Mouse (Mus musculus) embryo, embryonic 11 days (tissue): ENCODE results near the gene Fras1.

Experiments
- DNase-seq: peaks from one replicate; pipeline ENCODE4 v3.0.0-alpha.2; 2015

Fras1 gene

GRCm38 (mm10) chr5:96405139-96405842, 31.5 kb downstream of the Fras1 start:
- no peak for DNase-seq

GRCm38 (mm10) chr5:96408291-96408690, 34.5 kb downstream of the Fras1 start:
- no peak for DNase-seq

GRCm38 (mm10) chr5:96412754-96413394, 39.1 kb downstream of the Fras1 start:
- no peak for DNase-seq

GRCm38 (mm10) chr5:96417121-96417520, 43.4 kb downstream of the Fras1 start:
- DNase-seq: no peak

GRCm38 (mm10) chr5:96421550-96421949, 47.8 kb downstream of the Fras1 start:
- DNase-seq: no peak

- no peak for DNase-seq
Observed at GRCm38 (mm10) chr5:96422716-96423115, 49.0 kb downstream of the Fras1 start.

GRCm38 (mm10) chr5:96425391-96425790, 51.6 kb downstream of the Fras1 start:
- DNase-seq: no peak

- no peak for DNase-seq
Observed at GRCm38 (mm10) chr5:96429532-96430141, 55.9 kb downstream of the Fras1 start.

GRCm38 (mm10) chr5:96437870-96438269, 64.1 kb downstream of the Fras1 start:
- DNase-seq: no peak

- DNase-seq: no peak
Observed at GRCm38 (mm10) chr5:96439811-96440210, 66.1 kb downstream of the Fras1 start.

- DNase-seq: no peak
Observed at GRCm38 (mm10) chr5:96447460-96447859, 73.7 kb downstream of the Fras1 start.

GRCm38 (mm10) chr5:96452027-96452426, 78.3 kb downstream of the Fras1 start:
- DNase-seq: no peak

GRCm38 (mm10) chr5:96453386-96453785, 79.6 kb downstream of the Fras1 start:
- no peak for DNase-seq

- no peak for DNase-seq
Observed at GRCm38 (mm10) chr5:96454422-96454821, 80.7 kb downstream of the Fras1 start.

GRCm38 (mm10) chr5:96455241-96455640, 81.5 kb downstream of the Fras1 start:
- DNase-seq: no peak

GRCm38 (mm10) chr5:96457436-96457958, 83.7 kb downstream of the Fras1 start:
- DNase-seq: no peak

- DNase-seq: no peak
Observed at GRCm38 (mm10) chr5:96459605-96460004, 85.8 kb downstream of the Fras1 start.

GRCm38 (mm10) chr5:96462197-96462596, 88.4 kb downstream of the Fras1 start:
- DNase-seq: no peak

- DNase-seq: peak; percentile 29
Observed at GRCm38 (mm10) chr5:96466461-96466860, 92.7 kb downstream of the Fras1 start.

- no peak for DNase-seq
Observed at GRCm38 (mm10) chr5:96471995-96472394, 98.2 kb downstream of the Fras1 start.

GRCm38 (mm10) chr5:96475488-96475887, 101.7 kb downstream of the Fras1 start:
- no peak for DNase-seq

- DNase-seq: no peak
Observed at GRCm38 (mm10) chr5:96479003-96479402, 105.2 kb downstream of the Fras1 start.

- DNase-seq: no peak
Observed at GRCm38 (mm10) chr5:96481159-96481558, 107.4 kb downstream of the Fras1 start.

- DNase-seq: no peak
Observed at GRCm38 (mm10) chr5:96482054-96482453, 108.3 kb downstream of the Fras1 start.
